8 mouse cellular contexts compared by ENCODE assay signal in genomic region chr3:27193844-27194317, GRCm38 (mm10). TPM values are rescaled to one million over a fixed set of nuclear protein-coding genes. Genes with fewer than 3 reads are reported as not detected.
DNase-seq lines count a peak whose midpoint lies in the region; ATAC-seq lines count a peak whose summit lies in the region.

No protein-coding gene starts in this region.

- no peak overlapping the region for H3K4me3 ChIP-seq in embryonic facial prominence, embryonic 10.5 days
- H3K4me3 ChIP-seq in midbrain, embryonic 16.5 days (ENCODE audit: low read depth, low read length) = no peak overlapping the region
- no peak overlapping the region for H3K4me3 ChIP-seq in forebrain, embryonic 15.5 days

- H3K36me3 ChIP-seq in embryonic facial prominence, embryonic 10.5 days (replicated peaks) = no peaks in the 10 kb centered on the region
- no peaks in the 10 kb centered on the region for H3K36me3 ChIP-seq in midbrain, embryonic 16.5 days (ENCODE audit: control insufficient read depth, insufficient read depth, low read length)
- no peaks in the 10 kb centered on the region for H3K36me3 ChIP-seq in forebrain, embryonic 15.5 days

- peak; percentile 43 for DNase-seq in layer of hippocampus, adult 9-11 months
- no peak for DNase-seq in layer of hippocampus, adult 11-12 months (ENCODE audit: low spot score)
- DNase-seq in embryonic facial prominence, embryonic 10.5 days (ENCODE audit: low spot score) = peak; percentile 19
- DNase-seq in kidney, adult 9 months = peak; percentile 80
- peak; percentile 24 for DNase-seq in lung, postnatal 14 days
- no peak for DNase-seq in testis, postnatal 10 days (ENCODE audit: low spot score)

- ATAC-seq in midbrain, embryonic 16.5 days = no peak
- ATAC-seq in forebrain, embryonic 15.5 days (replicated peaks) = no peak

- H3K9ac ChIP-seq in midbrain, embryonic 16.5 days (ENCODE audit: low read depth, low read length) = no peak overlapping the region
- H3K9ac ChIP-seq in forebrain, embryonic 15.5 days (replicated peaks) = no peak overlapping the region

- peak overlapping the region; percentile 48 for H3K27ac ChIP-seq in embryonic facial prominence, embryonic 10.5 days (replicated peaks)
- H3K27ac ChIP-seq in midbrain, embryonic 16.5 days (ENCODE audit: low read length) = no peak overlapping the region
- H3K27ac ChIP-seq in forebrain, embryonic 15.5 days (replicated peaks) = no peak overlapping the region

- no peaks in the 10 kb centered on the region for H3K9me3 ChIP-seq in embryonic facial prominence, embryonic 10.5 days
- no peaks in the 10 kb centered on the region for H3K9me3 ChIP-seq in midbrain, embryonic 16.5 days (replicated peaks; ENCODE audit: control insufficient read depth, low read length, poor library complexity, severe bottlenecking)
- H3K9me3 ChIP-seq in forebrain, embryonic 15.5 days = no peaks in the 10 kb centered on the region

- H3K4me2 ChIP-seq in midbrain, embryonic 16.5 days (ENCODE audit: low read length) = no peak overlapping the region
- H3K4me2 ChIP-seq in forebrain, embryonic 15.5 days (replicated peaks) = no peak overlapping the region

- peaks cover 6% of the 10 kb centered on the region for H3K4me1 ChIP-seq in embryonic facial prominence, embryonic 10.5 days
- H3K4me1 ChIP-seq in midbrain, embryonic 16.5 days (ENCODE audit: control insufficient read depth, insufficient read depth, low read length) = peaks cover 5% of the 10 kb centered on the region
- 0 out of 2 replicates have a peak, but pooled peaks cover 6% of the 10 kb centered on the region for H3K4me1 ChIP-seq in forebrain, embryonic 15.5 days

- 36% methylated on average over 6 of the region's 6 CpGs for WGBS in embryonic facial prominence, embryonic 10.5 days
- WGBS in midbrain, embryonic 16.5 days = 67% methylated on average over 6 of the region's 6 CpGs
- WGBS in forebrain, embryonic 15.5 days = 73% methylated on average over 6 of the region's 6 CpGs

- H3K27me3 ChIP-seq in embryonic facial prominence, embryonic 10.5 days (replicated peaks; ENCODE audit: low read depth, poor library complexity, severe bottlenecking) = no peaks in the 10 kb centered on the region
- no peaks in the 10 kb centered on the region for H3K27me3 ChIP-seq in midbrain, embryonic 16.5 days (ENCODE audit: control insufficient read depth, insufficient read depth, low read depth, low read length)
- H3K27me3 ChIP-seq in forebrain, embryonic 15.5 days = no peaks in the 10 kb centered on the region

RNA-seq across cellular contexts. Expression of gene Nceh1, which starts 11.1 kb away (rescaled TPM):
- polyA plus RNA-seq in embryonic facial prominence, embryonic 10.5 days (2016; fragmentation: Nextera tagmentation; extraction: Ambion mirVana) = 4.2 and 4.6 TPM in 2 replicates
- 16.1 and 18.2 TPM in 2 replicates for polyA plus RNA-seq in midbrain, embryonic 16.5 days (2015; fragmentation: Nextera tagmentation; extraction: Ambion mirVana)
- 6.9 and 7.2 TPM in 2 replicates for polyA plus RNA-seq in forebrain, embryonic 15.5 days (2015; fragmentation: Nextera tagmentation; extraction: Ambion mirVana)

RNA-seq across cellular contexts. Expression of gene Ect2, which starts 40.2 kb away (rescaled TPM):
- polyA plus RNA-seq in embryonic facial prominence, embryonic 10.5 days (2016; fragmentation: Nextera tagmentation; extraction: Ambion mirVana) = 82.4 and 85.0 TPM in 2 replicates
- 5.8 and 9.4 TPM in 2 replicates for polyA plus RNA-seq in midbrain, embryonic 16.5 days (2015; fragmentation: Nextera tagmentation; extraction: Ambion mirVana)
- 34.2 and 34.7 TPM in 2 replicates for polyA plus RNA-seq in forebrain, embryonic 15.5 days (2015; fragmentation: Nextera tagmentation; extraction: Ambion mirVana)

Comparison
In these comparisons a context has a peak if more than half of its experiments do, and no peak if none do; other contexts are left out.
1. DNase-seq: peak in layer of hippocampus, adult 9-11 months (single experiment), embryonic facial prominence, embryonic 10.5 days (single experiment), kidney, adult 9 months (single experiment) and lung, postnatal 14 days (single experiment); none in layer of hippocampus, adult 11-12 months (single experiment) and testis, postnatal 10 days (single experiment).